Mouse (Mus musculus) liver, embryonic 14.5 days (tissue): Measurements from ENCODE around the gene Fgf10. TPM values are rescaled to one million over a fixed set of nuclear protein-coding genes. Genes with fewer than 3 reads are reported as not detected.

Experiments
- ATAC-seq: fragments of 200-750 bp; cut with Nextera tagmentation; 2 replicates; pipeline ENCODE4 v1.8.0; 2017; ENCODE audit warnings: moderate number of reproducible peaks, mild to moderate bottlenecking, moderate library complexity; ENCODE audit not compliant: insufficient read depth
- DNase-seq, 3 experiments: peaks; one replicate each; pipeline ENCODE4 v3.0.0-alpha.2; 2012 to 2013; ENCODE audit warnings: low read depth in 3 of 3, low spot score in 3 of 3
- H3K27ac ChIP-seq: fragments of 300-500 bp; sonication (generic); 2 replicates; pipeline ENCODE4 v1.5.1; 2014; ENCODE audit warnings: moderate library complexity, mild to moderate bottlenecking, control low read depth, inconsistent platforms
- H3K27me3 ChIP-seq: fragments of 300-500 bp; sonication (generic); 2 replicates; pipeline ENCODE4 v1.6.1; 2014; ENCODE audit warnings: mild to moderate bottlenecking, low read length, moderate library complexity; ENCODE audit not compliant: control insufficient read depth, insufficient read depth
- H3K36me3 ChIP-seq: fragments of 300-500 bp; sonication (generic); replicated peaks from 2 replicates; pipeline ENCODE4 v1.6.1; 2014; ENCODE audit warnings: low read depth; ENCODE audit not compliant: control insufficient read depth, insufficient read depth
- H3K4me1 ChIP-seq, 2 experiments: fragments of 200-500 bp in 1 of 2; fragments of 300-500 bp in 1 of 2; sonication (generic) in 1 of 2; replicated peaks; 2 replicates each; pipeline ENCODE4 v1.6.1; 2012 to 2014; ENCODE audit warnings: antibody characterized with exemption in 1 of 2, inconsistent platforms in 1 of 2, low read length in 1 of 2; ENCODE audit not compliant: control insufficient read depth in 2 of 2, insufficient read depth in 2 of 2
- H3K4me2 ChIP-seq: fragments of 300-500 bp; sonication (generic); 2 replicates; pipeline ENCODE4 v1.6.1; 2014; ENCODE audit warnings: low read depth, mild to moderate bottlenecking, control low read depth, moderate library complexity
- H3K4me3 ChIP-seq, 2 experiments: fragments of 200-500 bp in 1 of 2; fragments of 300-500 bp in 1 of 2; sonication (generic) in 1 of 2; 2 replicates each; pipeline ENCODE4 v1.5.1; 2012 to 2014; ENCODE audit warnings: low read depth in 2 of 2, low read length in 2 of 2, mild to moderate bottlenecking in 2 of 2, control low read depth in 1 of 2, inconsistent platforms in 1 of 2, moderate library complexity in 1 of 2; ENCODE audit not compliant: insufficient read depth in 1 of 2
- H3K9ac ChIP-seq: fragments of 300-500 bp; sonication (generic); replicated peaks from 2 replicates; pipeline ENCODE4 v1.6.1; 2014; ENCODE audit warnings: mild to moderate bottlenecking, control low read depth, moderate library complexity
- H3K9me3 ChIP-seq: fragments of 300-500 bp; sonication (generic); 2 replicates; pipeline ENCODE4 v1.6.1; 2016; ENCODE audit warnings: low read length, mixed read lengths; ENCODE audit not compliant: control insufficient read depth
- CTCF ChIP-seq: IDR thresholded peaks from 2 replicates; pipeline ENCODE4 v1.5.1; 2016; ENCODE audit warnings: antibody characterized with exemption, low read depth, control low read depth
- EP300 ChIP-seq: IDR thresholded peaks from 2 replicates; pipeline ENCODE4 v1.6.1; 2016; ENCODE audit warnings: antibody characterized with exemption, low read depth
- WGBS: fragments of 180-500 bp; shearing (Covaris S2); extraction: QIAGEN DNeasy Blood & Tissue Kit; methylation state at CpG from one replicate; pipeline ENCODE4 v1.1.7; 2014; ENCODE audit not compliant: insufficient replicate concordance; 5-methylcytosine and 5-hydroxymethylcytosine counted together
- polyA plus RNA-seq, 2 experiments: library from polyadenylated mRNA; depleted of rRNA in 1 of 2; stranded (reverse) in 1 of 2; unstranded in 1 of 2; fragments of >200 nt; fragmentation: Nextera tagmentation in 1 of 2; extraction: Ambion mirVana in 1 of 2; gene quantifications; 2 replicates each; pipeline versions ENCODE4 v1.2.1 to v1.2.3; 2012 to 2014

Fgf10 gene
- polyA plus RNA-seq, 2 experiments = 0.04 to 0.08 TPM

- H3K36me3 ChIP-seq = no peaks in the 10 kb centered on the region
- no peak for TF ChIP-seq CTCF
- TF ChIP-seq EP300 = no peak
- no peaks in the 10 kb centered on the region for H3K9me3 ChIP-seq
- no peak for ATAC-seq
- H3K27me3 ChIP-seq = no peaks in the 10 kb centered on the region
- DNase-seq = no peak
- 9% methylated on average over 2 of the region's 2 CpGs for WGBS
- H3K4me3 ChIP-seq = no peak overlapping the region
- no peak overlapping the region for H3K9ac ChIP-seq
- no peak overlapping the region for H3K4me2 ChIP-seq
- H3K4me1 ChIP-seq = no peaks in the 10 kb centered on the region
- no peak overlapping the region for H3K27ac ChIP-seq
Observed at GRCm38 (mm10) chr13:118759021-118759420, 89.4 kb downstream of the Fgf10 start.

DNA sequence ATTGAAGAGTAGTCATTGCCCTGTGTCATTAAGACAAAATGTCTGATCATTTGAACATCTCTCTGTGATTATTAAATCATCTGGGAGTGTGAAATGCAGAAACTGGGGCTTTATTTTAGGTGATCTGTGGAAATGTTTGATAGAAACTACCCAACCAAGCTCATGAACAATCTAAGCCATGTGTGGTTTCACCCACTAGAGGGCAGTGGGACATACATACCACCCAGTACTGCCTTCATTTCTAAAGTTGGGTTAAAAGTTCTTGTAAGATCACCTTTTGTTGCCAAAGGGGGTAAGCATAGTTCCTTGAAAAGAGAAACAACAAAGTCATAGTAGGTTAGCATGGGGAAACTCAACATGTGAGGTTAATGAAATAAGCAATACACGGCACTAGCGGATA is 93.4 kb downstream of the Fgf10 start:
- TF ChIP-seq CTCF = peak; percentile 13; the same call in 1 of the 2 replicates
- TF ChIP-seq EP300 = no peak
- Histone ChIP-seq H3K4me1 (no peaks in the 10 kb centered on the region), H3K4me2 (no peak overlapping the region), H3K9me3 (no peaks in the 10 kb centered on the region), H3K27me3 (no peaks in the 10 kb centered on the region), H3K4me3 (no peak overlapping the region), H3K27ac (no peak overlapping the region), H3K36me3 (no peaks in the 10 kb centered on the region), H3K9ac (no peak overlapping the region)
- 82% methylated on average over 2 of the region's 2 CpGs for WGBS
- DNase-seq = no peak
- no peak for ATAC-seq

- Histone ChIP-seq H3K4me2 (no peak overlapping the region), H3K27me3 (no peaks in the 10 kb centered on the region), H3K4me3 (no peak overlapping the region), H3K9ac (no peak overlapping the region), H3K4me1 (no peaks in the 10 kb centered on the region), H3K36me3 (no peaks in the 10 kb centered on the region), H3K27ac (no peak overlapping the region), H3K9me3 (no peaks in the 10 kb centered on the region)
- DNase-seq = no peak
- TF ChIP-seq CTCF = no peak
- no peak for TF ChIP-seq EP300
- no peak for ATAC-seq
Observed at GRCm38 (mm10) chr13:118772188-118772587, 102.6 kb downstream of the Fgf10 start.

DNA sequence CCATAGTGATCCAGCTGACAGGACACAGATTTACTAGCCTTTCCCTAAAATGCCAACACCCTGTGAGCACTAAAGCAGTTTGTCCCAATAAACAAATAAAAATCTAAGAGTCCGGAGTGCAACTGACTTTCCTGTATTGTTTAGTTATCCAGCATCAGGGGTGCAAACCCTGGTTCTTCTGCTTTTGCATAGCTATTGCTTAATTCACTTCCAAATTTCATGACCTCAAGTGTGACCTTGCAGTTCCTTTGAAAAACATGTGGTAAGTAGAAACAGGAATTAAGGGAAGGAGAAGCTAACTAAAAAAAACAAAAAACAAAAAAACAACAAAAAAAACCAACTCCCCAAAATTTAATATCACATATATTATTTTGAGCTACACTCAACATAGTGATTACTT is 105.6 kb downstream of the Fgf10 start:
- ATAC-seq = no peak
- no peak overlapping the region for H3K4me2 ChIP-seq
- TF ChIP-seq EP300 (no peak), CTCF (no peak)
- WGBS = 46% methylated on average over 1 of the region's 1 CpGs
- H3K27ac ChIP-seq = no peak overlapping the region
- H3K9me3 ChIP-seq = no peaks in the 10 kb centered on the region
- DNase-seq = no peak
- no peaks in the 10 kb centered on the region for H3K36me3 ChIP-seq
- H3K9ac ChIP-seq = no peak overlapping the region
- no peak overlapping the region for H3K4me3 ChIP-seq
- no peaks in the 10 kb centered on the region for H3K27me3 ChIP-seq
- H3K4me1 ChIP-seq = no peaks in the 10 kb centered on the region

GRCm38 (mm10) chr13:118779161-118779560 is 109.6 kb downstream of the Fgf10 start:
- H3K9ac ChIP-seq = no peak overlapping the region
- H3K9me3 ChIP-seq = no peaks in the 10 kb centered on the region
- 81% methylated on average over 2 of the region's 2 CpGs for WGBS
- DNase-seq (no peak), ATAC-seq (no peak)
- H3K4me1 ChIP-seq = no peaks in the 10 kb centered on the region
- H3K27ac ChIP-seq = no peak overlapping the region
- no peaks in the 10 kb centered on the region for H3K27me3 ChIP-seq
- H3K4me3 ChIP-seq = no peak overlapping the region
- H3K4me2 ChIP-seq = no peak overlapping the region
- no peaks in the 10 kb centered on the region for H3K36me3 ChIP-seq
- TF ChIP-seq CTCF (no peak), EP300 (no peak)
